In the genomic region with DNA sequence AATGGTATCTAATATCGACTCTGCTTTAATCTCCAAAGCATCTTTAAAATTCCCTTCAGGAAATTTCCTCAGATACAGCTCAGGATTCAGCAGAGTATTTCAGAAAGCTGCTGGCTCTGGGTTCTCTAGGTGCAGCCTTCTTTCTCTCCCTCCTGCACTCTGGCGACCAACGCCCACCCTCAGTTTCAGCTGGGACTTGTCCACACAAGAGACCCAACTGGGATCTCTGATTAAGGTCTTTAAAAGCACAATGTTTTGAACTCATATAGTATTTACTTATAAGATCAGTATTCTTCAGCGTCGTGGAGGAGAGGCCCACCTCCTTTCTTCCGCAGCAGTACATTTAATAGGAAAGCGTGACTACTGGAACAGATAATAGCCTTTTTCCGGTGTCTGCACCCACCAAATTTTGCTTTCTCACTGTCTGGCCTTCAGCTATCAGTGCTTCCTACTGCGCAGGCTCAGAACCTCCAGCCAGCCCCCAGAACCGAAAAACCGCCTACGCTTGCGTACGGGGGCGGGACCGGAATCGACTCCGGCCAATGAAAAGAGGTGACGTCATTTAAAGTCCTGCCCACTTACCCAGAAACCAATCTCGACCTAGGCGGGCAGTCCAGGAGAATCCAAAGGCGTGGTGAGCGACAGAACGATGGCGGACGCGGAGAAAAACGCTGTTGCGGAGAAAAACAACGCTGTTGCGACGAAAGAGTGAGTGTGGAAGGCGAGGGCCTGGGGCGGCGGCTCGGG, we compare ENCODE assay signal across 1 mouse cellular context.
TF ChIP-seq lines count a peak whose summit lies in the region.

A gene (plus strand): TSS at position 576 of the 747 bp plus-strand sequence.

TF ChIP-seq in MEL, 35 proteins besides CTCF, POLR2A, EP300 and RAD21 (continued from another document):
- TF ChIP-seq MEF2A (IDR thresholded peaks at IDR 0.05; ENCODE audit: extremely low read depth, insufficient replicate concordance, low read depth, low read length, poor library complexity, severe bottlenecking) (no peak), RCOR1 (IDR thresholded peaks at IDR 0.05; ENCODE audit: low read depth, low read length) (no peak), UBTF (IDR thresholded peaks at IDR 0.05; ENCODE audit: borderline replicate concordance, insufficient read depth, low read depth, low read length) (no peak), CHD1 (IDR thresholded peaks at IDR 0.05; ENCODE audit: low read depth, low read length) (no peak), BHLHE40 (IDR thresholded peaks at IDR 0.05; ENCODE audit: borderline replicate concordance, low read depth, low read length) (peak; percentile 90), TAL1 (IDR thresholded peaks at IDR 0.05; ENCODE audit: low read length) (no peak), MAZ (IDR thresholded peaks at IDR 0.05; ENCODE audit: low read depth, low read length) (no peak), POLR2AphosphoS2 (IDR thresholded peaks at IDR 0.05; ENCODE audit: low read length) (peak; percentile 92), KAT2A (conservative IDR thresholded peaks at IDR 0.05; ENCODE audit: low read depth, low read length) (peak; percentile 42; the same call in 1 of the 2 replicates), USF2 (IDR thresholded peaks at IDR 0.05; ENCODE audit: borderline replicate concordance in 1 of 2, insufficient read depth in 1 of 2, low read depth in 1 of 2, low read length in 2 of 2) (no peak), ZKSCAN1 (IDR thresholded peaks at IDR 0.05; ENCODE audit: low read depth, low read length) (no peak), ETS1 (IDR thresholded peaks at IDR 0.05; ENCODE audit: low read depth, low read length) (peak; percentile 84; the same call in 1 of the 2 replicates), ZMIZ1 (IDR thresholded peaks at IDR 0.05; ENCODE audit: low read depth, low read length) (peak; percentile 76; the same call in 1 of the 2 replicates)
